Mouse (Mus musculus): ENCODE measurements around the gene 4930402F06Rik.

4930402F06Rik gene

DNA sequence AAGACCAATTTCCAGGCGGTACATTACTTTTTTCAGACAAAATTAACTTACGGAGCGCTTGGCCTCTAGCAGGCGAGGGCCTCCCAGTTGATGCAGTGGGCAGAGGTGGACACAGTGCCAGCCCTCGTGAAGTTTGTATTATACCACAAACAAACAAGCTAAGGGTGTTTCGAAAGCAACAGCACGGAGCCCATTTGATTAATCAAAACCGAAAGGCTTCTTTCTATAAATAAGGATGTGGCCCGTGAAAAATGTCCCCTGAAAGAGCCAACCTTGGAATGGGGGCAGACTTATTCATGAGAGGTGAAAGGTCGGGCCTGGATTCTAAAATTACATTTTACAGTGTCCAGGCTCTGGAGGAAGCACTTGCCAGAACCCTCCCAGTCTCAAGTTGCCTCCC, 59.6 kb downstream of the 4930402F06Rik start:
- peak; percentile 95 for DNase-seq

DNA sequence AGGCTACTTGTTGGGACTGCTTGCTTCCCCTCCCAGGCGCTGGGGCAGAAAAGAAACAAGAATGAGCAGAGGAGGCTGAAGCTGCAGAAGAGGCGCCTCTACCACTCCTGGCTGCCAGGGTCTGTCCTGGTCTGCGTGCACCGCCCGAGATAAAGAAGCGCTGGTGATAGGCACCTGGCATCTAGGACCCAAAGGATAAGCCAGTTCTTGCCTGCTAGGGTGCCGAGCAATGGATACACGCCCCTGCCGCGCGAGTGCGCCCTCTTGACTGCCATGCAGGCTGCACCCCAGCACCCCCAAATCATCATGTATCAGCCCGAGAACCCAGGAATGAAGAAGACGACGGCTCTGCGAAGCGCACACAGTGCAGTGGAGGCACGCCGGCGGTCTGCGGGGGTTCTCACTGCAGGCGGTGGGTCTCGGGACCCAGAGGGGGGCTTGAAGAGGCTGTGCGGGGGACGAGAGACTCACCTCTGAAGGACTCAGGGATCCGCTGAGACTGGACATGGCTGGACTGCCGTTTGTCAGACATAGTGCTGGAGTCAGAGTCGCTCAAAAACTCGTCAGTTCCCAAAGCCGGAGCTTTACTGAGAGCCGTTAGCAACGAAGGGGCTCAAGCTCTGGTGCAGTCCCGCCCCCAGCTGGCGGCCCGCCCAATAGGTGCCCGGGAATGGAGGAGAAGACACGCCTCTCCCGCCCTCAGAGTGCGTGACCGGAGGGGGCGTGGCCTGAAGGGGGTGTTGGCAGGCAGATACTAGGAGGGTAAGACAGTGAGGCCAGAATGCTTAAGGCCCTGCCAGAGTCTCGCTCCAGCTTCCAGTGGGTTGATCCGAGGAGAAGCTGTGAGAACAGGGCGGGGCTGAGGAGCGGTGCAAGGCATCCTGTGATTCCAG, 60.3 kb downstream of the 4930402F06Rik start, which contains the start of gene Stom:
Stom (minus strand) TSS at position 589 of the 893 bp plus-strand sequence.
- DNase-seq, result peak; percentile 100

DNA sequence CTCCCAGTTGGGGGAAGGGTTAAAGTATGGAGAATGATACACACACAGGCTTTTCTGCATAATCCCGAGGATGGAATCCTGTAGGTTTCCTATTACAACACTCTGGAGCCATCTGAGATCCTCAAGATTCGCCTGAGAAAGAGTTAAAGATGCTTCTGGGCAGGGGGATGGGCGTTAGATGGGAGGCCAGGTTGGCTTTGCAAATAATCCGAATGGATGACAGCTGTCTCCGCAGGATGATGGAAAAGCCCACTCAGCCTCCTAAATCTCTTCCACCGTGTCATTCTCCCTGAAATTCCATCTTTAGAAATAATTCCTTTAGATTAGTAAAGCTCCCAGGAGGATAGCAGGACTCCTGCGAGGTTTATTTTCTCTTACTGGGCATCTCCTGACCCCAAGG, 61.4 kb downstream of the 4930402F06Rik start:
- no peak for DNase-seq

DNA sequence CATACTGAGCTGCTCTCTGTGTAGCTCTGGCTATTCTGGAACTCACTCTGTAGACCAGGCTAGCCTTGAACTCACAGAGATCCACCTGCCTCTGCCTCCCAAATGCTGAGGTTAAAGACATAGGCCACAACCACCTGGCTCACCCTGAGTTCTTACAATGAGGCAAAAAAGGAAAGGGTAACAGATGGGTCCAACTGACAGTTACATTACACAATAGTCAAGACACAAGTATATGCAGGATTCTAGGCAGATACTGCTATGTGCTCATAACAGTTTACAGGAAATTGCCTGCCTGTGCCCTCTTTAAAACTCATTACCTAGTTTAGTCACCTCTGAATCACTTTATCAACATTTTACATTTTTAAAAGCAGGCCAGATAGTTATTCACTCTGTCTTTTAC, 63.3 kb downstream of the 4930402F06Rik start:
- DNase-seq, result no peak

DNA sequence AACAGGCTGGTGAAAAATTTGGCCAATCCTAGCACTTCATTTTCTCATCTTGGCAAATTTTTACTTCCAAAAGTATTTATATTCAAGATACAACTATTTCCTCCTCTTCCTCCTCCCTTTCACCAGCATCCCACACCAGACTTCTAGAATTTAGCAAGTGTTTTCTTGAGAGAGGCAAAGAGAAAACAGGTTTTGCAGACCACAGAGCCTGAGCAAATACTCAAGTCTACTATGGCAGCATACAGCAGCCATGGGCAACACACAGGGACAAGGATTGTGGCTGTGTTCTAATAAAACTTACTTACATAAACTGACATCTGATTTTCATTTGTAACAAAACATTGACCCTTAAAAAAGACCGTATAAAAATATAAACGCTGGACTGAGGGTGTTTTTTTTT, 65.8 kb downstream of the 4930402F06Rik start:
- no peak for DNase-seq

DNA sequence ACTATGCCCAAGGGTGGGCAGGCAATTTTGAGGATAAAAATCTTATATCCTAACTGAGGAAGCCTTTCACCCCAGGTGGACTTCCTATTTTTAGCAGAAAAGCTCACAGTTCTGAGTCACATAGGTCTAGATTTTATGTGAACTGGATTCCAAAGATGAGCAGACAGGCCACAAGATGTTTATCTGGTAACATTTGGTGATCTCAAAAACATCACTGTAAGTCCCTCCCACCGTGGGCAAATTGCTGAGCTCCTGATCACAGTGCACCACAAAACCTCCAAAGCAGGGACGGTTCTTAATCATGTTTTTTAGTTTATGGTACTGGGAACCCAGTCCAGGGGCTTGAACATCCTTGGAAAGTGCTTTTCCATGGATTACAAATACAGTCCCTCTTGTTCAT, 67.9 kb downstream of the 4930402F06Rik start:
- DNase-seq, result no peak

DNA sequence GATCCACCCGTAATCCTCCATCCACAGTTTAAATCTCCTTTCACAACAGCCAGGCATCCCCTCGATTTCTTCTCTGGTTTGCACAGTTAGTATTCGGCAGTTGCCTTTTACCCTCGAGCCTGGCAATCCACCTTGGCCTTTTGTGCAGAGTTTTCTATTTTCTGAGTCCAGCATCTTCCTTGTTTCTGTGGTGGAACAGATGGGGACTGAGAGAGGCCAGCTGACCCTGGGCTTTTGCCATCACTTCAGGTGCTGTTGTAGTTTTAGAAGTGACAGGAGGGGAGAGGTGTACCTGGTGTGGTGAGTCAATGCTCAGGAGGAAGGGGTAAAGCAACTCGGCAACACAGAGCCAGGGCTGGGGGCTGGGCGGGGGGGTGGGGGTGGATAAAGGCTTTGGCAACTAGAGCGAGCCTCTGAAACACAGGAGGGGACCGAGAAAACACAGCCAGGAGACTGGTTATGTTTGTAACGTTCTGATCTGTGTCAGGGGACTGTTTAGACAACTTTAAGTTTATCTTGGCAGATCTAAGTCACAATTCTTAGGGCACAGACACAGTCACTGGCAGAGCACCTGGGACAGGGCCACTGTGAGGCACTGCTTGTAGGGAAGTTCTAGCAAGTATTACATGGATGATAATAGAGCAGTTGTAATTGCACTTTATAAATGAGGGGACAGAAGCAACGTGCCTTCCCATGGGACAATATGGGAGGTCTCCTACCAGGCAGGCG, 68.7 kb downstream of the 4930402F06Rik start:
- DNase-seq, result no peak

DNA sequence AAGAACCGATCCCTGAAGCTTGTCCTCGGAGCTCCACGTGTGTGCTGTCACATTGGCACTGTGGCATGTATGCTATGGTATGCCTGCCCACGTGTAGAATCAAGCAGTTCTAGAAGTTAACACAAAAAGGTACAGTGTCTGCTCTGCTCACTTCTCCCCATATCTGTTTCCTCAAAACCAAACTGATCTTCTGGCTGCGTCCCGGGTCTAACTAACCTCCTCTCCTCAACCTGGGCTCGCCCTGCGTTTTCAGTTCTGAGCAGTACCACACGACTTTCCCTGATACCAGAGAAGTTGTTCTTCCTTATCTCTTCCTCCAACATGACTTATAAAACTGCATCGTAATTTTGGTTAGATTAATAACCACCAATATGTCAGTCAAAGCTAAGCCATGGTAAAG, 69.4 kb downstream of the 4930402F06Rik start:
- no peak for DNase-seq

DNA sequence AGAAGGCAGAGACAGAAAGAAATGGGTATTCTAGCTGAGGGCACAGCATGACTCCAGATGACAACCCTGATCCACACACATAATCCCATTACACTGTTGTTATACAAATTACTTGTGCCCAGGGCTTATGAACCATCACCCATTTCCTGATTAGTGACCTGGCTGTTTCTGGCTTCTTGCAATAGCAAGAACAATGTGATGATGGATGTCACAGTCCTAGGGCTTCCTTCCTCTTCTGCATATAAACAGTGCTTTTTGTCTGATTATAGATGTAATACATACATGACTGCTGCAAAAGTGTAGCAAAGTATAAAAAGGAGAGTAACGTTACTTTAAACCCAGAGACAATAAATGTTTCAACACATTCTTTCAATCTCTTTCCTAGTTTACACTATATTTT, 70.0 kb downstream of the 4930402F06Rik start:
- no peak for DNase-seq

DNA sequence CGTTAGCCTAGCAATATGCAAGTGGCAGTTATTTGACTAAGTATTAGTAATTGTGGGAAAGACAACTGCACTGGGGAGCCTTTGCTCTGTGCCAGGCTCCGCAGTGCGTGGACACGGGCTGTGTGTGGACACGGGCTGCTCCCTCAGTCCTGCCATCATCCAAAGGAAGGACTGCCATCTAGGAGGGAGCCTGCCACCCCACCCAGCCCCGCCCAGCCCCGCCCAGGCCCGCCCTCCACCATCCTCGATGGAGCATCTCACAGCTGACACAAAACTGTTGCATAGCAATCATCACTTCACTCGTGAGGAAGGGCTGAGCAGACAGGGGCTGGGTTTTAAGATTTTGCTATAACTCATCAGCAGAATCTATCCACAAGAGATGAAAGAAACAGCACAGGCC, 71.0 kb downstream of the 4930402F06Rik start:
- DNase-seq, result no peak
